Mouse (Mus musculus) cerebellum, postnatal 25 days (tissue): ENCODE measurements at regions not wholly inside any gene's neighbourhood (a gene's known extent, or its start where the extent isn't known, plus 50 kb on each side); places are given as distances from the start of the nearest gene placed in this dataset.

Experiments used
- DNase-seq, 2 experiments: peaks; one replicate each; pipeline ENCODE4 v3.0.0; 2021; ENCODE audit warnings: mixed read lengths in 2 of 2

- no peak for DNase-seq
Measured at GRCm38 (mm10) chr10:122566601-122567000, 112.0 kb upstream of the Ppm1h start.

DNA sequence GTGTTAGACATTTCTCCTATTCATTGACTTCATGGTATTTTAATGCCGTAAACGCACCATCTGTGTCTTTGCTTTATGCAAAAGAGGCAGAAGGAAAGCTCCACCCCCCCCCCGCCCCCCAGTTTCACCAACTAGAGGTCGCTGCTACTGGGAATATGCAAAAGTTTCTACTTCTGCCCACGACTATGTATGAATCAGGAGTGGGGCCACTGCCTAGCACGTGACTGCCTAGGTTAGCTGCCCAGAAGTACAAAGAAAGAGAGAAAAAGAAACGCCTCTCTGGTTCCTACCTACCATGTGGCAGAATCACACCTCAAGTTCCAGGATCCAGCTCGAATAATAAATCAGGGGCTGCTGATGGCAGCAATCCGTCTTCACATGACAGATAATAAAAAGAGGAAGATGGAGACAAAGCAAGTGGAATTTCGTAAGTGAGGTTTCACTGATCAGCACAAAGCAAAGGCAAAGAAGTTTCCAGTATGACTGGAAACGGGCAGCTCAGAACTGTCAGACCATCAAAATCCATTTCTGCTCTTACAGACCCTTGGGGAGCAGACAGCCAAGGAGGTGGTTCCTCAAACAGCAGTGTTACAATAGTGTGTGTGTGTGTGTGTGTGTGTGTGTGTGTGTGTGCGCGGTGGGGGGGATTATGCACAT is 108.9 kb upstream of the Ppm1h start:
- DNase-seq: no peak

- DNase-seq: no peak
Measured at GRCm38 (mm10) chr10:122570909-122571551, 107.5 kb upstream of the Ppm1h start.

DNA sequence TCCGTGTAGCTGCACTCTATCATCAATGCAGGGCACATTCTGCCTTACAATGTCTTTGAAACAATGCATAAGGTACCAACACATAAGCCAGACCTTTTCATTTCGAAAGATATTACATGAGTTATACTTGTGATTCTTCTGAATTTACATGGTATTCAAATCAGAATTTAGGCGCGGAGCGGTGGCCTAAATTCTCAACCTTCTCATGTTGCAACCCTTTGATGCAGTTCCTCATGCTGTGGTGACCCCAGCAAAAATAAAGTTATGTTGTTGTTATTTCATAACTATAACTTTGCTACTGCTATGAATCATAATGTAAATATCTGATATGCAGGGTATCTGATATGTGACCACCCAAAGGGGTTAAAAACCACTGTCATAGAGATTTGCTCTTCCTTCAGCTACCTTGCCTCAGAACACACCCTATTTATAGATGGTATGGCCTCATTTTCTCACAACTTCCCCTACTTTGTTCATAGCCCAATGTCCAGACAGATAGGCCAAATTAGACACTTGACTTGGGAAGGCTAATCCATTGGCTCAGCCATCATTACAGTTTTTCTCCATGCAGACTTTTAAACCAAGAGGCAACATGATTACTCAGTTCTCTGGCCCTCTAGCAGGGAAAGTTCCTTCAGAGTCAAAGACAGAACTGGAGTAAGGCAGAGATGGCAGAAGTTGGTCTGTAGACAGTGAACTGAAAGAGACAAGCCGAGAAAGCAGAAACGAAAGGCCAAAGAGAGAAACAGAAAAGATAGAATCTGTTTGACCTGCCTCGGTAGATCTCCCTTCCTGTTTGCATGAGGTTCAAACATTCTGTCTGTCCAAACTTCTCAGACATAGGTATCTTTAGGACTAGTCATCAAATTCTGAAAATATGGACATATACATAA is 102.1 kb upstream of the Ppm1h start:
- DNase-seq: no peak

- DNase-seq: peak; percentile 7 to 25
Measured at GRCm38 (mm10) chr10:122578209-122579001, 100.2 kb upstream of the Ppm1h start.

- no peak for DNase-seq
Measured at GRCm38 (mm10) chr10:122581096-122581495, 97.5 kb upstream of the Ppm1h start.

- DNase-seq: no peak
Measured at GRCm38 (mm10) chr10:122587541-122587940, 91.0 kb upstream of the Ppm1h start.

GRCm38 (mm10) chr10:122599511-122599910 is 79.1 kb upstream of the Ppm1h start:
- no peak for DNase-seq

- DNase-seq: no peak
Measured at GRCm38 (mm10) chr10:122602394-122602793, 76.2 kb upstream of the Ppm1h start.

DNA sequence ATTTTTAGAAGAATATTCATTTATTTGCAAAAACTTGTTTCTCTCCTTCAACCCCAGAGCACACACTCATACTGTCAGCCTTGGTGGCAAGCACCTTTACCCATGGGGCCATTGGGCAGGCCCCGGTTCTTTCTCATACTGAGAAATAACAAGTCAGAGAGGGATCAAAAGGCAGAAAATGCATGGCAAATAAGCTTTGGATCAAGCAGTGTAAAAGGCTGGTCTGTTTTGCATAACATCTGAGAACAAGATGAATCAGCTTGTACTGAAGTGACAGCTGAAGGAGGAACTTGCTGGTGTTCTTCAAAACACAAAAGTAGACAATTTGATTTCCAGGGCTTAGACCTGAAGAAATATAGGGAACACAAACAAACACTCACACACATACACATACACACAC is 74.6 kb upstream of the Ppm1h start:
- DNase-seq: no peak

GRCm38 (mm10) chr10:122613281-122613680 is 65.3 kb upstream of the Ppm1h start:
- no peak for DNase-seq

GRCm38 (mm10) chr10:122613891-122614290 is 64.7 kb upstream of the Ppm1h start:
- no peak for DNase-seq

GRCm38 (mm10) chr10:122614720-122615119 is 63.8 kb upstream of the Ppm1h start:
- DNase-seq: no peak

- no peak for DNase-seq
Measured at GRCm38 (mm10) chr10:122615658-122616057, 62.9 kb upstream of the Ppm1h start.

- DNase-seq: no peak
Measured at GRCm38 (mm10) chr10:122616385-122616784, 62.2 kb upstream of the Ppm1h start.

GRCm38 (mm10) chr10:122618854-122619253 is 59.7 kb upstream of the Ppm1h start:
- no peak for DNase-seq

DNA sequence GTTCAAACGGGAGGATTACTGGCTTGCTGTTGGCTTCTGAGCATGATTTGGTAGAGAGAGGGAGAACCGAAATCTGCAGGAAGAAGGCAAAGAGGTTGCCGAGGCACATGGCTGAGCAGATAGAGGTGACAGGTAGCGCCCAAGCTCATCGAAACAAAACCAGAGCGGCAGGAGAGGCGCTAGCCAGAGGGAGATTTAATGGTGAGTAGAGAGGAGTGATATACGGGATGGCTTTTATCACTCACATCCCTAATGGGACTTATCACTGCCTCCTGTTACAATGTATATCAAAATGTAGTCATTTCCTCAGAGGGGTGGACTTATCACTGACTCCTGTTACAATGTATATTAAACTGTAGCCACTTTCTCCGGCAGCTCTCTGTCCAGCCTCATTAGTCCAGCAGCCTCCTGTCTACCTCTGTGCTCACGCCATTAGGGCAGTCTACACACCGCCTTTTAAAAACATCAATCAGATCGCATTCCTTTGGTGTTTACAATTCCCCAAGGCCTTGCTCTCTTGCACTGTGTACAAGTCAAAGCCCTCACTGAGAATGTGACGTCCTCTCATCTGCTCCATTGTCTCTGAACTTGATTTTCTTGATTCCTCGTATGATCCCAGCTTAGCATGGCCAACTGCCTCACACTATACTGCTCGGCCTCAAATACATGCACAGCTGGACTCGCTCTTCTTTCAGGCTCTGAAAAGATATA is 59.0 kb upstream of the Ppm1h start:
- no peak for DNase-seq
